Mouse (Mus musculus) ES-E14 (cell line): ENCODE results near the gene Dus1l.

Source experiments
- HCFC1 ChIP-seq: IDR thresholded peaks from 2 replicates; pipeline ENCODE4 v1.6.1; 2012; ENCODE audit warnings: low read length, inconsistent platforms, borderline replicate concordance; ENCODE audit not compliant: insufficient read depth
- MAFK ChIP-seq: IDR thresholded peaks from 2 replicates; pipeline ENCODE4 v1.6.1; 2014; ENCODE audit warnings: mild to moderate bottlenecking, low read depth, low read length, inconsistent platforms; ENCODE audit not compliant: insufficient read depth
- ZNF384 ChIP-seq: IDR thresholded peaks from 2 replicates; pipeline ENCODE4 v1.6.1; 2012; ENCODE audit warnings: low read depth, low read length, inconsistent platforms

DNA sequence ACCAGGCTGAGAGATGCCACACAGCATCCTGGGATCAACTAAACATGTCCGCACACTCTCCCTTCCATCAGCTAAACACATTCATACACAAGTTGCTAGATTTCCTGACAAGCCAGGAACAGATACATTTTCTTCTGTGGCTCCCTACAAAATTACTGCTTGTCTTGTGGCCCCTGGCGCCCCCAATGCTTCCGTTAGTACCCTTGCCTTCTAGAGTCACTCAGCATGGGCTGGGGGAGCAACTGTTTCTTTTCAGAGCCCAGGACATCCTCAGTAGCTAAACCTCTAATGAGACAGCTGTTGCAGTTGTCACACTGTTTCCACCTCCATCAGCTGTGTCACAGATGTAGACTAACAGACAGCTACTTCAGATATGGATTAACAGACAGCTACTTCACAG, 23.5 kb downstream of the Dus1l start:
- TF ChIP-seq MAFK (no peak), HCFC1 (no peak), ZNF384 (no peak)
